Mouse (Mus musculus): ENCODE results near the gene Gpr141. TPM values are rescaled to one million over a fixed set of nuclear protein-coding genes. Genes with fewer than 3 reads are reported as not detected.
"Not testable (repeated sequence)": the region's sequence is repeated elsewhere in the genome, so short reads cannot be mapped to it uniquely, and the experiment has no call there.

Gpr141 gene
- polyA plus RNA-seq, 1 experiment from 2014 or later: 0.07 TPM

DNA sequence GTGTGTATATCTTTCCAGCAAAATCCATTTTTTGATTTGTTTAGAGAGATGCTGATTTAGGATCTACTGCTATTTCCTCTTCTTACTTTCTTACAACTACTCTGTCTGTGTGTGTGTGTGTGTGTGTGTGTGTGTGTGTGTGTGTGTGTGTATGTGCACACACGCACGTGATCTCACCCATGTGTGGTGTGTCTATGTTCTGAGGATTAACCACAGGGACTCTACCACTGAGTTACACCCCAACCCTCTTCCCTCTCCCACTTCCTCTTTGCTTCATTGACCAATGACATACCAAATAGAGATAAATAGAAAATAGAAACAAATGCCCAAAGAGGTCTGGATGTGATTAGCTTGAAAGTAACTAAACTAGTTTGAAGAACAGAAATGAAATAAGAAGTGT is 4.0 kb upstream of the Gpr141 start:
- H3K9ac ChIP-seq (ENCODE audit: low read length): no peak overlapping the region
- no peak overlapping the region for H3K4me2 ChIP-seq
- H3K36me3 ChIP-seq (ENCODE audit: control insufficient read depth, insufficient read depth, low read length): no peaks in the 10 kb centered on the region
- H3K27ac ChIP-seq (ENCODE audit: low read depth, low read length): no peak overlapping the region
- no peak for DNase-seq (ENCODE audit: low spot score, missing footprints)
- H3K9me3 ChIP-seq (ENCODE audit: control insufficient read depth, low read length): no peaks in the 10 kb centered on the region
- WGBS: 79% methylated on average over 2 of the region's 2 CpGs
- no peaks in the 10 kb centered on the region for H3K27me3 ChIP-seq (ENCODE audit: control insufficient read depth, insufficient read depth, low read length)
- H3K4me1 ChIP-seq (ENCODE audit: control insufficient read depth, insufficient read depth, low read length): no peaks in the 10 kb centered on the region
- H3K4me3 ChIP-seq (ENCODE audit: low read depth, low read length): no peak overlapping the region
- ATAC-seq (ENCODE audit: low FRiP score): no peak

DNA sequence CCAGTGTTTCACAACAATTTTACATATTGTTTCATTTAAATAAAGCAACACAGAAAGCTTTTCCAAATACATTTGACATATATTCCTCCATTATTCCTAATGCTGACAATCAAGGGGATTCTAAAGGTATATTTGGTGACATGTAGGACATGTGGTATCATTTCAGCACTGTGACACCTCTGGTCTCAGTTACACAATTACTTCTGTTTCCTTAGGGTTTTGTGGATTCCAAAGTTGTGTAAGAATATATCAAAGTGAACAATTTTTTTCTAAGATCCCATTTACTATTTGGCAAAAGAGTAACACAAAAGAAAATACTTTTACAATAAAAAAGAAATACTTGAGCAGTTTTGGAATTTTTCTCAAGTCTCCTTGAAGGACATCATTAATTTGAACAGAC is 2.4 kb downstream of the Gpr141 start:
- Histone ChIP-seq H3K27ac (ENCODE audit: low read depth, low read length) (no peak overlapping the region), H3K4me2 (no peak overlapping the region), H3K4me3 (ENCODE audit: low read depth, low read length) (no peak overlapping the region), H3K9ac (ENCODE audit: low read length) (no peak overlapping the region), H3K9me3 (ENCODE audit: control insufficient read depth, low read length) (no peaks in the 10 kb centered on the region), H3K4me1 (ENCODE audit: control insufficient read depth, insufficient read depth, low read length) (no peaks in the 10 kb centered on the region), H3K27me3 (ENCODE audit: control insufficient read depth, insufficient read depth, low read length) (no peaks in the 10 kb centered on the region), H3K36me3 (ENCODE audit: control insufficient read depth, insufficient read depth, low read length) (no peaks in the 10 kb centered on the region)
- ATAC-seq (ENCODE audit: low FRiP score) (no peak), DNase-seq (ENCODE audit: low spot score, missing footprints) (no peak)

DNA sequence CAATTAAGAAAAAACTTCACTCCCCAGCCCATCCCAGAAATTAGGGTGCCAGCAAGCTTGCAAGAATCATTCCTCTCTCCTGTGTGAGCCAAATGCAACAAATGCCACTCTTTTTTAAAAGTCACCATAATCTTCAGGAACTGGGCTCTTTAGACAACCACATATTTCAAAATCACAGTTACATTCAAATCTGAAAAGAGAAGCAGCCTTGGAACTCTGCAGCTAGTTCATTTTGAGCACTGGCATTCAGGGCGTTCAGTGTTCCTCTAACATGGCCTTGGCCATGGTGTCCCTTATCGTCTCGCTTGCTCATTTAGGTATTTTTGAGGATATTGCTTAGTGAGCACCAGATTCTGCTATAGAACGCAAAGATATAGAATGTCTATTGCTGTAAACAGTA is 4.1 kb downstream of the Gpr141 start:
- no peak for ATAC-seq (ENCODE audit: low FRiP score)
- no peak overlapping the region for H3K4me3 ChIP-seq (ENCODE audit: low read depth, low read length)
- no peak overlapping the region for H3K4me2 ChIP-seq
- DNase-seq (ENCODE audit: low spot score, missing footprints): no peak
- no peak overlapping the region for H3K27ac ChIP-seq (ENCODE audit: low read depth, low read length)
- no peaks in the 10 kb centered on the region for H3K36me3 ChIP-seq (ENCODE audit: control insufficient read depth, insufficient read depth, low read length)
- no peaks in the 10 kb centered on the region for H3K4me1 ChIP-seq (ENCODE audit: control insufficient read depth, insufficient read depth, low read length)
- no peaks in the 10 kb centered on the region for H3K9me3 ChIP-seq (ENCODE audit: control insufficient read depth, low read length)
- WGBS: 91% methylated on average over 4 of the region's 4 CpGs
- no peak overlapping the region for H3K9ac ChIP-seq (ENCODE audit: low read length)
- H3K27me3 ChIP-seq (ENCODE audit: control insufficient read depth, insufficient read depth, low read length): no peaks in the 10 kb centered on the region

DNA sequence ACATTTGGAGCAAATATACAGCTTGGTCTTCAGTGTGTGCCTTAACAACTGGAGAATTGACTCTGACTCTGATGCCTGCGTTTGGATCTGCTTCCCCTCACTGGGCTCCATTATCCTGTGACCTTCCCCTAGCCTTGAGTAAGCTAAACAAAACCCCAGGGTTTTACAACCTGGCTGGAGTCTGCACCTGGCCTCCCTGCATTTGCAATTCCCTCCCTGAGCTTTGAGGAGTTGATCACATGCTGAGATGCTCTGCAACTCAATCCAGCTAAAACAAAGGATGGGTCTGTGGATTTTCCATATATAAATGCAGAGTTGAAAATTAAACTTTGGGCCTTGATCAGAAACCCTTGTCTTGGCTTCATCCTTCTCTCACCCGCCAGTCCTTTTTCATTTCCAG is 4.8 kb downstream of the Gpr141 start:
- Histone ChIP-seq H3K36me3 (ENCODE audit: control insufficient read depth, insufficient read depth, low read length) (no peaks in the 10 kb centered on the region), H3K27me3 (ENCODE audit: control insufficient read depth, insufficient read depth, low read length) (no peaks in the 10 kb centered on the region), H3K9me3 (ENCODE audit: control insufficient read depth, low read length) (no peaks in the 10 kb centered on the region), H3K4me2 (no peak overlapping the region), H3K4me1 (ENCODE audit: control insufficient read depth, insufficient read depth, low read length) (no peaks in the 10 kb centered on the region), H3K9ac (ENCODE audit: low read length) (no peak overlapping the region), H3K27ac (ENCODE audit: low read depth, low read length) (no peak overlapping the region), H3K4me3 (ENCODE audit: low read depth, low read length) (no peak overlapping the region)
- 32% methylated on average over 2 of the region's 2 CpGs for WGBS
- no peak for DNase-seq (ENCODE audit: low spot score, missing footprints)
- no peak for ATAC-seq (ENCODE audit: low FRiP score)

DNA sequence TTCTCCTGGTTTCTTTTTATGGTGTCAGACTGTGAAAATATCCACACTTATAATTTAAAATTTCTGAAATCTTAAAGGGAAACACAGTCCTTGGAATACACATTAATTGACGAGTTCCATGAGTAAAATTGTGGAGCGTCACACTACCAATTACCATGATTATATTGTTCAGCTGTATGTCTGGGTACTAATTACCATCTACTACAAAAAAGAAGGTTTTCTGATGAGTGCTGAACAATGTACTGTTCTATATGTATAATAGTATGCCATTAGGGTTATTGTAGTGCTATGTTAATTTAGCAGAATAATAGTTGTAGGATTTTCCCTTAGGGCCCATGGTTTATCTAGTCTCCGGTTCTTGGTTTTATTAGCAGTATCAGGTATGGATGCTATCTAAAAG is 29.1 kb downstream of the Gpr141 start:
- ATAC-seq (ENCODE audit: low FRiP score) (no peak), DNase-seq (ENCODE audit: low spot score, missing footprints) (no peak)
- no peak overlapping the region for H3K4me3 ChIP-seq (ENCODE audit: low read depth, low read length)
- 91% methylated on average over 3 of the region's 3 CpGs for WGBS
- no peak overlapping the region for H3K9ac ChIP-seq (ENCODE audit: low read length)
- H3K27ac ChIP-seq (ENCODE audit: low read depth, low read length): no peak overlapping the region
- no peak overlapping the region for H3K4me2 ChIP-seq
- H3K27me3 ChIP-seq (ENCODE audit: control insufficient read depth, insufficient read depth, low read length): no peaks in the 10 kb centered on the region
- no peaks in the 10 kb centered on the region for H3K36me3 ChIP-seq (ENCODE audit: control insufficient read depth, insufficient read depth, low read length)
- H3K9me3 ChIP-seq (ENCODE audit: control insufficient read depth, low read length): no peaks in the 10 kb centered on the region
- H3K4me1 ChIP-seq (ENCODE audit: control insufficient read depth, insufficient read depth, low read length): no peaks in the 10 kb centered on the region

DNA sequence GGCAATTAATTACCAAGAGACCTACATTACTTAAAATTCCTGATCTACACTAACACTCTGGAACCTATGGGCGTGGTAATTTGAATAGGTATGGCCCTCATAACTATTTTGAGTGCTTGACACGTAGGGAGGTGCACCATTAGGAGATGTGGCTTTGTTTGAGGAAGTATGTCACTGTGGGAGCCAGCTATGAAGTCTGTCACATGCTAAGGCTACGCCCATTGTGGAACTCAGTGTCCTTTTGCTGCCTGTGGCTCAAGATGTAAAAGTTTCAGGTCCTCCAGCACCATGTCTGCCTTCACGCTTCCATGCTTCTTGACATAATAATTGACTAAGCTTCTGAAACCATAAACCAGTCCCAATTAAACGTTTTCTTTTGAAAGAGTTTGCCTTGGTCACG is 29.6 kb downstream of the Gpr141 start:
- Histone ChIP-seq H3K36me3 (ENCODE audit: control insufficient read depth, insufficient read depth, low read length) (no peaks in the 10 kb centered on the region), H3K9ac (ENCODE audit: low read length) (no peak overlapping the region), H3K27me3 (ENCODE audit: control insufficient read depth, insufficient read depth, low read length) (no peaks in the 10 kb centered on the region), H3K4me2 (no peak overlapping the region), H3K4me1 (ENCODE audit: control insufficient read depth, insufficient read depth, low read length) (no peaks in the 10 kb centered on the region), H3K27ac (ENCODE audit: low read depth, low read length) (no peak overlapping the region), H3K4me3 (ENCODE audit: low read depth, low read length) (no peak overlapping the region), H3K9me3 (ENCODE audit: control insufficient read depth, low read length) (no peaks in the 10 kb centered on the region)
- ATAC-seq (ENCODE audit: low FRiP score) (no peak), DNase-seq (ENCODE audit: low spot score, missing footprints) (no peak)
- 75% methylated on average over 6 of the region's 6 CpGs for WGBS

DNA sequence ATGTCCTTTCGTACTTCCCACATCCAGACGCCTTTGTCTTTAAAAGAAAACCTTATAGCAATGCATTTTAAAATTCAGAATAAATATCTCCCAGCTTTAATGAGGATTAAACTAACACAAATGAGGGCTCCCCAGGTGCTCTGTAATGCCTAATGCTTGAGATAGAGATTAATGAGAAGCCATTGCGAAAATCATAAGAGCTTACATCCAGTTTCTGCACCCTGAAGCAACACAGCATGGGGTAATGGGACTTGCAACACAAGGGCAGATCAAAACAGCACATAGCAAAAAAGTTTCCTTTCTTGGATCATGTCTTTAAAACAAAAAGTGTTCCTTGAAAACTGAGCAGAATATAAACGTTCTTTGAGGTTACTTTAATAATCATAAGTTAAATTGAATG is 30.3 kb downstream of the Gpr141 start:
- DNase-seq (ENCODE audit: low spot score, missing footprints) (no peak), ATAC-seq (ENCODE audit: low FRiP score) (no peak)
- Histone ChIP-seq H3K36me3 (ENCODE audit: control insufficient read depth, insufficient read depth, low read length) (no peaks in the 10 kb centered on the region), H3K27ac (ENCODE audit: low read depth, low read length) (no peak overlapping the region), H3K9me3 (ENCODE audit: control insufficient read depth, low read length) (no peaks in the 10 kb centered on the region), H3K4me3 (ENCODE audit: low read depth, low read length) (no peak overlapping the region), H3K27me3 (ENCODE audit: control insufficient read depth, insufficient read depth, low read length) (no peaks in the 10 kb centered on the region), H3K9ac (ENCODE audit: low read length) (no peak overlapping the region), H3K4me1 (ENCODE audit: control insufficient read depth, insufficient read depth, low read length) (no peaks in the 10 kb centered on the region), H3K4me2 (no peak overlapping the region)
- 72% methylated on average over 4 of the region's 4 CpGs for WGBS

DNA sequence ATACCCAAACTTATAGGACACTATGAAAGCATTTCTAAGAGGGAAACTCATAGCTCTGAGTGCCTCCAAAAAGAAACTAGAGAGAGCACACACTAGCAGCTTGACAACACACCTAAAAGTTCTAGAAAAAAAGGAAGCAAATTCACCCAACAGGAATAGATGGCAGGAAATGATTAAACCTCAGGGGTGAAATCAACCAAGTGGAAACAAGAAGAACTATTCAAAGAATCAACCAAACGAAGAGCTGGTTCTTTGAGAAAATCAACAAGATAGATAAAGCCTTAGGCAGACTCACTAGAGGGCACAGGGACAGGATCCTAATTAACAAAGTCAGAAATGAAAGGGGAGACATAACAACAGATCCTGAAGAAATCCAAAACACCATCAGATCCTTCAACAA is 36.1 kb downstream of the Gpr141 start:
- not testable (repeated sequence) for H3K4me3 ChIP-seq (ENCODE audit: low read depth, low read length); H3K27ac ChIP-seq (ENCODE audit: low read depth, low read length); ATAC-seq (ENCODE audit: low FRiP score); H3K9ac ChIP-seq (ENCODE audit: low read length); H3K9me3 ChIP-seq (ENCODE audit: control insufficient read depth, low read length); H3K4me2 ChIP-seq; H3K27me3 ChIP-seq (ENCODE audit: control insufficient read depth, insufficient read depth, low read length); H3K36me3 ChIP-seq (ENCODE audit: control insufficient read depth, insufficient read depth, low read length); DNase-seq (ENCODE audit: low spot score, missing footprints); H3K4me1 ChIP-seq (ENCODE audit: control insufficient read depth, insufficient read depth, low read length)
- 58% methylated on average over 1 of the region's 1 CpGs for WGBS

DNA sequence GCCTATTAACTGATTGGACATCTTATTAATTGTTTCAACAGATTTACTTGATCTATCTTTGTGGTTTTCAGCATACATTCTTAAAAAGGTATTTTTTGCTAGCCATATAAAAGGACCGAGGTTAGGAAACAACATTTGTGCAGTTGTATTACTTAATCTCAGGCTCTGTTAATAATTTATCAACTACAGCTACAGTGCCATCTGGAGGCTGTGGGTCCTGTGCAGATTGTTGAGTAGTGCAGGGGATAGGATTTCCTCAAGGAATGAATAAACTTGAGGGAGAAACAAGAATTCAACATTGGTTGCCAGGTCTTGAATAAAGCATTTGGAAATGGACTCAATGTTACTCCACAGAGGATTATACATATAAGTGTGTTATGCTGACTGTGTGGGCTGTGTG is 53.9 kb downstream of the Gpr141 start:
- ATAC-seq (ENCODE audit: low FRiP score): no peak
- H3K4me2 ChIP-seq: no peak overlapping the region

DNA sequence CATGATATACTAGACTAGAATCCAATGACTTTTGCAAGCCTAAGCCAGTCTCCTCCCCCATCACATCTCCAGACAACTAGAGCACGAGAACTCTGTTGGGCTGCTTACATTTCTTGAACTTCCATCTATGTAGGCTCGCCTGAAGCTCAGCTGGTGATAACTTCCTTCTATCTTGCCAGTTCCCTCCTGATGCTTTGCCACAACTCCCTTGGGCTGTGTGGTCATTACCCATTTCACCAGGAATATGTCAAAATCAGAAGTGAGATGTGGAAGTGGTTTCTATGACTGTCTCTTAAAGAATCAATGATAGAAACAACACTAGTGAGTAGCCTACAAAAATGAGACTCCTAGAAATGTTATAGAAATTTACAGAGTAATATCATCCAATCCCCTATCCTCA is 56.9 kb downstream of the Gpr141 start:
- no peak for ATAC-seq (ENCODE audit: low FRiP score)
- 80% methylated on average over 2 of the region's 2 CpGs for WGBS

More for the DNA sequence above, 53.9 kb downstream of the Gpr141 start:
- no peak for DNase-seq (ENCODE audit: low spot score, missing footprints)
- no peak overlapping the region for H3K4me3 ChIP-seq (ENCODE audit: low read depth, low read length)
- H3K27me3 ChIP-seq (ENCODE audit: control insufficient read depth, insufficient read depth, low read length): no peaks in the 10 kb centered on the region
- no peaks in the 10 kb centered on the region for H3K4me1 ChIP-seq (ENCODE audit: control insufficient read depth, insufficient read depth, low read length)
- no peaks in the 10 kb centered on the region for H3K9me3 ChIP-seq (ENCODE audit: control insufficient read depth, low read length)
- WGBS: 92% methylated on average over 1 of the region's 1 CpGs
- no peak overlapping the region for H3K27ac ChIP-seq (ENCODE audit: low read depth, low read length)
- no peaks in the 10 kb centered on the region for H3K36me3 ChIP-seq (ENCODE audit: control insufficient read depth, insufficient read depth, low read length)
- no peak overlapping the region for H3K9ac ChIP-seq (ENCODE audit: low read length)

More for the DNA sequence above, 56.9 kb downstream of the Gpr141 start:
- Histone ChIP-seq H3K4me2 (no peak overlapping the region), H3K36me3 (ENCODE audit: control insufficient read depth, insufficient read depth, low read length) (no peaks in the 10 kb centered on the region), H3K9ac (ENCODE audit: low read length) (no peak overlapping the region), H3K4me3 (ENCODE audit: low read depth, low read length) (no peak overlapping the region), H3K9me3 (ENCODE audit: control insufficient read depth, low read length) (no peaks in the 10 kb centered on the region), H3K27me3 (ENCODE audit: control insufficient read depth, insufficient read depth, low read length) (no peaks in the 10 kb centered on the region), H3K27ac (ENCODE audit: low read depth, low read length) (no peak overlapping the region), H3K4me1 (ENCODE audit: control insufficient read depth, insufficient read depth, low read length) (no peaks in the 10 kb centered on the region)
- no peak for DNase-seq (ENCODE audit: low spot score, missing footprints)

Measured in midbrain, embryonic 11.5 days (tissue).